Mouse (Mus musculus): ENCODE measurements around the gene Tpcn2.

Gene Tpcn2

GRCm38 (mm10) chr7:145159283-145160240 lies 124.2 kb downstream of the Tpcn2 start:
- DNase-seq (ENCODE audit: extremely low read depth, low read depth, low spot score): no peak

- no peak for DNase-seq (ENCODE audit: extremely low read depth, low read depth, low spot score)
These were observed 128.1 kb downstream of the Tpcn2 start for GRCm38 (mm10) chr7:145155666-145156065.

GRCm38 (mm10) chr7:145154066-145154465 lies 129.7 kb downstream of the Tpcn2 start:
- no peak for DNase-seq (ENCODE audit: extremely low read depth, low read depth, low spot score)

GRCm38 (mm10) chr7:145151845-145152244 lies 132.0 kb downstream of the Tpcn2 start:
- DNase-seq (ENCODE audit: extremely low read depth, low read depth, low spot score): no peak

GRCm38 (mm10) chr7:145148902-145149301 lies 134.9 kb downstream of the Tpcn2 start:
- DNase-seq (ENCODE audit: extremely low read depth, low read depth, low spot score): no peak

- DNase-seq (ENCODE audit: extremely low read depth, low read depth, low spot score): no peak
These were observed 135.7 kb downstream of the Tpcn2 start for GRCm38 (mm10) chr7:145147973-145148698.

- DNase-seq (ENCODE audit: extremely low read depth, low read depth, low spot score): no peak
These were observed 137.4 kb downstream of the Tpcn2 start for GRCm38 (mm10) chr7:145146252-145146930.

- no peak for DNase-seq (ENCODE audit: extremely low read depth, low read depth, low spot score)
These were observed 140.2 kb downstream of the Tpcn2 start for GRCm38 (mm10) chr7:145143502-145144070.

GRCm38 (mm10) chr7:145140656-145141055 lies 143.2 kb downstream of the Tpcn2 start:
- no peak for DNase-seq (ENCODE audit: extremely low read depth, low read depth, low spot score)

GRCm38 (mm10) chr7:145139576-145139975 lies 144.2 kb downstream of the Tpcn2 start:
- no peak for DNase-seq (ENCODE audit: extremely low read depth, low read depth, low spot score)

GRCm38 (mm10) chr7:145139100-145139499 lies 144.7 kb downstream of the Tpcn2 start:
- DNase-seq (ENCODE audit: extremely low read depth, low read depth, low spot score): no peak

- DNase-seq (ENCODE audit: extremely low read depth, low read depth, low spot score): no peak
These were observed 145.9 kb downstream of the Tpcn2 start for GRCm38 (mm10) chr7:145137871-145138270.

- DNase-seq (ENCODE audit: extremely low read depth, low read depth, low spot score): no peak
These were observed 147.0 kb downstream of the Tpcn2 start for GRCm38 (mm10) chr7:145136831-145137230.

All from fat pad, adult 2 months (tissue).